Mouse (Mus musculus): Measurements from ENCODE around the gene Spata5.
"Not testable (repeated sequence)": the region's sequence is repeated elsewhere in the genome, so short reads cannot be mapped to it uniquely, and the experiment has no call there.

The Spata5 gene

GRCm38 (mm10) chr3:37510055-37511032 lies 90.6 kb downstream of the Spata5 start:
- peak; percentile 7 for DNase-seq (ENCODE audit: low read depth, low spot score)

GRCm38 (mm10) chr3:37515485-37515884 lies 95.8 kb downstream of the Spata5 start:
- peak; percentile 30 for DNase-seq (ENCODE audit: low read depth, low spot score)

- DNase-seq (ENCODE audit: low read depth, low spot score): no peak
Observed at GRCm38 (mm10) chr3:37516379-37516778, 96.7 kb downstream of the Spata5 start.

DNA sequence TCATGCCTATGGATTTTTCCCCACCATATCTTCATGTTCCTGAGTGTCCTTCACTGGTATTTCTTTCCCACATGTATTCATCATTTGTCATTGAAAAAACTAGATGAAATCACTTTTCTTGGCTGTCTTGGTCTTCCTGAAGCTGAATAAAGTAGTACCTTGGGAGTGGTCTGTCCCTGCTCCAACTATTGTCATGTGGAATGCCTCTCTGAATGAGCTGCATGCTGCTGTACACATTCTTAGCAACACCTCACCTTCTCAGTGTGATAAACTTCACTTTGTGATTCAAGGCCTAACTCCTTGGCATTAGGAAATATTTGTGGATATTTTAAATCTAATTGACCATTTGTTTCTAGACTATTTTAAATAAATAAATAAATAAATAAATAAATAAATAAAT lies 98.9 kb downstream of the Spata5 start:
- DNase-seq (ENCODE audit: low read depth, low spot score): no peak

- DNase-seq (ENCODE audit: low read depth, low spot score): no peak
Observed at GRCm38 (mm10) chr3:37520334-37521023, 100.8 kb downstream of the Spata5 start.

- no peak for DNase-seq (ENCODE audit: low read depth, low spot score)
Observed at GRCm38 (mm10) chr3:37532079-37532478, 112.4 kb downstream of the Spata5 start.

GRCm38 (mm10) chr3:37540701-37541100 lies 121.0 kb downstream of the Spata5 start:
- DNase-seq (ENCODE audit: low read depth, low spot score): not testable (repeated sequence)

DNA sequence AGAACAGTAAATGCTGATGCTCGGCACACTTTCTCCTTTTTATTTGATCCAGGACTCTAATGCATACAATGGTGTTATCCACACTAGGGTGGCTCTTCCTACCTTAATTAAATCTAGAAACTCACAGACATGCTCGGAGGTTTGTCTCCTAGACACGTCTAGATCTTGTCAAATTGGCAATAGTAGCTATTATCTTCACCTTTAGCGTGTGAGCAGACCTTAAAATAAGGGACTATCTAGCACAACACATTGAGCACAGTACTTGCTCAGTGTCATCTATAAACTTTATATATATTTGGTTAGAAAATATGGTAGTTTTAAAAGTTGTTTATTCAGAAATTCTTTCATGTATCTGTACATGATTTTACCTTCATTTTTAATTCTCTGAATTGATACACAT lies 126.7 kb downstream of the Spata5 start:
- DNase-seq (ENCODE audit: low read depth, low spot score): no peak

- DNase-seq (ENCODE audit: low read depth, low spot score): no peak
Observed at GRCm38 (mm10) chr3:37550190-37550589, 130.5 kb downstream of the Spata5 start.

DNA sequence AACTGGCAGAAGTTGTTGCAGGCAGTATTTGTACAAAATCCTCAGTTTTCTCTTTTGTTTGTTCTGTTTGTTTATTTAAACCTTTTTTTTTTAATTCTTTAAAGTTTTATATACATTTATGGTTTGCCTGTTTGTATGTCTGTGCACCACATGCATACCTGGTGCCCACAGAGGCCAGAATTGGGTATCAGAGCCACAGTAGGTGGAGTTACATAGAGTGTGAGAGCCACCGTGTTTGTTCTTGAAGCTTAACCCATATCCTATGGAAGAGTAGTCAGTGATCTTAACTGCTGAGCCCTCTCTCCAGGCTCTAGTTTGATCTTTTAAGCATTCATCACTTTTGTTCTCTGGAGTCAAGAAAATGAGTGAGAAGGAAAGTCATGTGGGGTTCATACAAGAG lies 130.9 kb downstream of the Spata5 start:
- no peak for DNase-seq (ENCODE audit: low read depth, low spot score)

- DNase-seq (ENCODE audit: low read depth, low spot score): no peak
Observed at GRCm38 (mm10) chr3:37551486-37551885, 131.8 kb downstream of the Spata5 start.

- DNase-seq (ENCODE audit: low read depth, low spot score): no peak
Observed at GRCm38 (mm10) chr3:37552244-37552643, 132.5 kb downstream of the Spata5 start.

GRCm38 (mm10) chr3:37553371-37554033 lies 133.8 kb downstream of the Spata5 start:
- DNase-seq (ENCODE audit: low read depth, low spot score): no peak

DNA sequence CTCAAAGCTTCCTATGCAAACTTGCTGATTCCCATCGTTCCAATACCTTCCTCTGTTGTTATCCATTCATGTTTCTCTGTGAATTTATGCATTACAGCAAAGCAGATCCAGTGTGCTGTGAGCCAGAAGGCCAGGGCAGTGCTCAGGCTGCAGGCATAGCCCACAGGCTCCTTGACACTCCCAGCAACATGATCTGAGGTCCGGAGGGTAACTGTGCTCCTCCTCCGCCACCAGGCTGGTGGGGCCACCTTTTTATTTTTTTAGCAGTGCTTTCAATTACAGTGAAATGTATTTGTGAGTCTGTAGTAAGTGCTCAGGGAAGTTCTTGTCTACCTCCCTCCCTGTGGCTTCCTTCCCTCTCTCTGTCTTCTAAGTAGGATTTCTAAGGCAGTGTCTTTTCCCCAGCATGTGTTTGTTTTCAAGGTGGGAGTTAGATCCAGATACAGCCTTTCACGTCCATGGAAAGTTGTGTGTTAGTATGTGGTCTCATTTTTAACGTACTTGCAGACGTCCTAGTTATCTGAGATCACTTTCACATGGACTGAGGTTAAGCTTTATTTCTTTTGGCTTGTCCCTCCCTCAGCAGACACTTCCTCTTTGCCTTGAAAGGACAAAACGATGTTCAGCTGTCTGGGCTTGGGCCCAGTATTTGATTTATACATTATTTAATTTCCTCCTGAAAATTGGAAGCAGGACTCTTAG lies 136.9 kb downstream of the Spata5 start:
- peak; percentile 10 for DNase-seq (ENCODE audit: low read depth, low spot score)

- DNase-seq (ENCODE audit: low read depth, low spot score): no peak
Observed at GRCm38 (mm10) chr3:37557741-37558479, 138.2 kb downstream of the Spata5 start.

DNA sequence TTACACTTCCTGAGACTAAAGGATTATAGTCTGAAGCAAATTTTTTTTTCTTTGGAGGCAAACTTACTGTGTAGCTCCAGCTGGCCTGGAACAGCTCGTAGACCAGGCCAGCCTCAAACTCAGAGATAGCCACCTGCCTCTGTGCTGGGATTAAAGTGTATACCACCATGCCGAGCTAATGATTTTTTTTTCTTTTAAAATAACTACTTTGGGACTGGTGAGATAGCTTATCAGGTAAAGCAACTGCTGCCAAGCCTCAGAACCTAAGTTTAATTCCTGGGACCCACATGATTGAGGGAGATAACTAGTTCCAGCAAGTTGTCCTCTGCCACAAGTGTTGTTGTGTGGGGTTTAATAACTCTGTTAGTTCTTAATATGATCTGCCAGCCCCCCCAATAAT lies 139.6 kb downstream of the Spata5 start:
- DNase-seq (ENCODE audit: low read depth, low spot score): no peak

- DNase-seq (ENCODE audit: low read depth, low spot score): no peak
Observed at GRCm38 (mm10) chr3:37561466-37561865, 141.8 kb downstream of the Spata5 start.

DNA sequence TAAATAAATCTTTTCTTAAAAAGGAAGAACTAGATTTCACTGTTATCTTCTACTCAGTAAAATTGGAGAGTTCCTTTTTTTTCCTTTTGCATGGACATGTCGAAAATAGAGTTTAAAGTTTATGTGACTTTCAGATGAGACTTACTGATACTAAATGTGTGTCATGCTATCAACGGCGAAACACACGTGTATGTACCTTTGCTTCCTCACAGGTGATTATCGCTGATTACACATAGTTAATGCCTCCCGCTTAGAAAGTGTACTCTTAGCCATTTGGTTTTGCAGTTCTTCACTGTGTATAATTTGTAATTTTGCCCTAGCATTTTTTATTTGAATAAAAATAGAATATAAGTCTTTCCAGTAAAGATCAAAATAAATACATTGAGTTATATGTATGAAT lies 146.4 kb downstream of the Spata5 start:
- DNase-seq (ENCODE audit: low read depth, low spot score): no peak

GRCm38 (mm10) chr3:37567505-37567904 lies 147.8 kb downstream of the Spata5 start:
- DNase-seq (ENCODE audit: low read depth, low spot score): no peak

GRCm38 (mm10) chr3:37568780-37569179 lies 149.1 kb downstream of the Spata5 start:
- no peak for DNase-seq (ENCODE audit: low read depth, low spot score)
